Mouse (Mus musculus) kidney, adult 2 months (tissue): Measurements from ENCODE around the gene 4930595D18Rik.

Source experiments
- CTCF ChIP-seq: fragments of 200-500 bp; conservative IDR thresholded peaks from 2 replicates; pipeline ENCODE4 v1.5.1; 2011; ENCODE audit warnings: low read depth, mild to moderate bottlenecking, control low read depth, low read length, moderate library complexity, mixed read lengths; ENCODE audit not compliant: insufficient read depth, insufficient read length
- POLR2A ChIP-seq: fragments of 200-500 bp; IDR thresholded peaks from one replicate; pipeline ENCODE4 v1.6.1; 2011; ENCODE audit warnings: low read depth, low read length, control low read depth

DNA sequence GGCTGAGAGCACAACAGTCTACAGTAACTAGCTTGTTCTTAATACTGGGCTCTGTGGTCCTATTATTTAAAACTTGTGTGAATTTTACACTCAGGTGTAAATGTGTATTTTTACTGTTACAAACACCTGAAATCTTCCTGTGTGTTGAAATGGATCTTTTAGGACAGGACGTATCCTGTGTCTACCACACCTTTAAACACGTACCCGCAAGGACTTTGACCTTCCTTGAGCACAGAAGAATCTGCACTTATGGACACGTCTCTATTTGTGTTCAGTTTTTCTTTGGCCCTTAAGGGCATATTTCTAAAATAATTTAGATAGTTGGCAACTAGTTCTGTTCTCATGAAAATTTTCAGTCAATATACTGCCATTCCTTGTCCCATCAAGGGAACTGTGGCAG lies 4.0 kb upstream of the 4930595D18Rik start:
- no peak for TF ChIP-seq CTCF
- TF ChIP-seq POLR2A: no peak
